Mouse (Mus musculus) thymus, adult 18-20 months (tissue): ENCODE data around the gene Psmc3ip.

Source experiments
- DNase-seq, 2 experiments: peaks; one replicate each; pipeline ENCODE4 v3.0.0; 2022; ENCODE audit warnings: mixed read lengths in 2 of 2

The Psmc3ip gene

GRCm38 (mm10) chr11:101051051-101051493, 44.2 kb downstream of the Psmc3ip start:
- DNase-seq, result no peak

GRCm38 (mm10) chr11:101050359-101050758, 44.9 kb downstream of the Psmc3ip start:
- DNase-seq, result no peak

- no peak for DNase-seq
Observed at GRCm38 (mm10) chr11:101047502-101047901, 47.7 kb downstream of the Psmc3ip start.

GRCm38 (mm10) chr11:101046440-101046839, 48.8 kb downstream of the Psmc3ip start:
- DNase-seq, result no peak

- no peak for DNase-seq
Observed at GRCm38 (mm10) chr11:101045826-101046225, 49.4 kb downstream of the Psmc3ip start.
